In the genomic region with DNA sequence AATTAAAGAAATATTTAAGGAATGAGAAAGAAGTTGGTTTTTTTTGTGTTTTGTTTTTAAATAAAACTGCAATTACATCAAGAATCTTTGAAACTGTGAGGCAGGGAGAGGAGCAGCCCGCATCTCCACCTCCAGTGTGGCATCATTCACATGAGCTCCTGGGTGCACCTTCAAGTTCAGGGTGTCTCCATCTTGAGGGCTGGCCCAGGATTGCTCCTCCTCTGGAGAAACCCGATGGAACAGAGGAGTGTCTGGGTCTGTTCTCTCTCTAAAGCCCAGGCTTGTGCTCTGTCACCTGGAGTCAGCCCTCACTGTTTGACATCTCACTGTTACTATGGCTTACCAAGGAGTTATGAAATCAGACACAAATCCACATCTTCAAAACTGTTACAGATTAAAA, we compare ENCODE assay signal across 15 mouse cellular contexts.
"Had no signal": no experiment of that assay in that cellular context is flagged by ENCODE, and none has a peak within 500 bp of the region (broad histone marks: within the 10 kb centered on the region; RNA-seq: fewer than 3 reads in every experiment).

No protein-coding gene starts in this region.

- ATAC-seq: lung, postnatal 0 days had no signal

- H3K27me3 ChIP-seq: liver, embryonic 15.5 days; neural tube, embryonic 15.5 days had no signal

- DNase-seq: kidney, postnatal 10 days; kidney, postnatal 4 days; lung, adult 2 months; lung, postnatal 36 days; midbrain, embryonic 14.5 days; right cerebral cortex, adult 18-20 months; right cerebral cortex, postnatal 25 days; thymus, postnatal 36 days had no signal

- H3K9me3 ChIP-seq: limb, embryonic 10.5 days; liver, embryonic 15.5 days; neural tube, embryonic 15.5 days had no signal

- H3K9ac ChIP-seq: liver, embryonic 15.5 days; neural tube, embryonic 15.5 days had no signal

- H3K4me2 ChIP-seq: liver, embryonic 11.5 days; liver, embryonic 15.5 days; neural tube, embryonic 15.5 days had no signal

- H3K36me3 ChIP-seq: limb, embryonic 10.5 days; liver, embryonic 15.5 days; neural tube, embryonic 15.5 days had no signal

- H3K4me1 ChIP-seq: limb, embryonic 10.5 days; liver, embryonic 15.5 days; neural tube, embryonic 15.5 days had no signal

- H3K27ac ChIP-seq: left cerebral cortex, adult 2 months; limb, embryonic 10.5 days; liver, embryonic 15.5 days; neural tube, embryonic 15.5 days had no signal

- H3K4me3 ChIP-seq: left cerebral cortex, adult 2 months; limb, embryonic 10.5 days; liver, embryonic 15.5 days; myocyte; neural tube, embryonic 15.5 days had no signal
